Mouse (Mus musculus) kidney, embryonic 16.5 days (tissue): Measurements from ENCODE around the gene Ctu2. TPM values are rescaled to one million over a fixed set of nuclear protein-coding genes. Genes with fewer than 3 reads are reported as not detected.
A peak's percentile ranks its signal among the peaks of the same experiment; 100 is the strongest.

ENCODE experiments used
- ATAC-seq: fragments of 200-750 bp; cut with Nextera tagmentation; 2 replicates; pipeline ENCODE4 v1.8.0; 2017; ENCODE audit warnings: moderate TSS enrichment; ENCODE audit not compliant: low FRiP score, low TSS enrichment
- H3K27ac ChIP-seq: fragments of 300-500 bp; sonication (generic); 2 replicates; pipeline ENCODE4 v1.5.1; 2014; ENCODE audit warnings: low read length
- H3K27me3 ChIP-seq: fragments of 300-500 bp; sonication (generic); 2 replicates; pipeline ENCODE4 v1.6.1; 2014; ENCODE audit warnings: low read length, control low read depth, mixed read lengths; ENCODE audit not compliant: insufficient read depth
- H3K36me3 ChIP-seq: fragments of 300-500 bp; sonication (generic); 2 replicates; pipeline ENCODE4 v1.6.1; 2014; ENCODE audit warnings: low read length, control low read depth, mixed read lengths; ENCODE audit not compliant: insufficient read depth
- H3K4me1 ChIP-seq: fragments of 300-500 bp; sonication (generic); 2 replicates; pipeline ENCODE4 v1.6.1; 2014; ENCODE audit warnings: low read length, control low read depth, mixed read lengths; ENCODE audit not compliant: insufficient read depth
- H3K4me2 ChIP-seq: fragments of 300-500 bp; sonication (generic); replicated peaks from 2 replicates; pipeline ENCODE4 v1.6.1; 2014; ENCODE audit warnings: low read depth, low read length
- H3K4me3 ChIP-seq: fragments of 300-500 bp; sonication (generic); 2 replicates; pipeline ENCODE4 v1.5.1; 2014; ENCODE audit warnings: mild to moderate bottlenecking, low read length
- H3K9ac ChIP-seq: fragments of 300-500 bp; sonication (generic); replicated peaks from 2 replicates; pipeline ENCODE4 v1.6.1; 2014; ENCODE audit warnings: low read length
- H3K9me3 ChIP-seq: fragments of 300-500 bp; sonication (generic); 2 replicates; pipeline ENCODE4 v1.6.1; 2016; ENCODE audit warnings: low read length, control low read depth
- WGBS: fragments of 180-500 bp; shearing (Covaris S2); extraction: QIAGEN DNeasy Blood & Tissue Kit; methylation state at CpG from one replicate; pipeline ENCODE4 v1.1.7; 2014; 5-methylcytosine and 5-hydroxymethylcytosine counted together
- polyA plus RNA-seq: library from polyadenylated mRNA; unstranded; fragments of >200 nt; fragmentation: Nextera tagmentation; extraction: Ambion mirVana; gene quantifications from 2 replicates; pipeline ENCODE4 v1.2.1, GENCODE M21; 2015

The Ctu2 gene
- polyA plus RNA-seq, 1 experiment from 2014 or later = 46.5 TPM

GRCm38 (mm10) chr8:122460524-122461472, 15.1 kb upstream of the Ctu2 start, which contains the start of gene Snai3:
Snai3 (minus strand) TSS chr8:122460733.
- Histone ChIP-seq H3K27me3 (peaks cover 55% of the 10 kb centered on the region), H3K36me3 (no peaks in the 10 kb centered on the region; the same call in 1 of the 2 replicates), H3K9me3 (no peaks in the 10 kb centered on the region; the same call in 1 of the 2 replicates), H3K4me1 (peaks cover 14% of the 10 kb centered on the region), H3K27ac (no peak within 1 kb of the TSS), H3K9ac (peak within 1 kb of the TSS; percentile 53), H3K4me2 (peak within 1 kb of the TSS; percentile 58), H3K4me3 (peak within 1 kb of the TSS; percentile 38)
- WGBS = 1% methylated on average over 54 of the region's 56 CpGs
- peak; percentile 92 for ATAC-seq

DNA sequence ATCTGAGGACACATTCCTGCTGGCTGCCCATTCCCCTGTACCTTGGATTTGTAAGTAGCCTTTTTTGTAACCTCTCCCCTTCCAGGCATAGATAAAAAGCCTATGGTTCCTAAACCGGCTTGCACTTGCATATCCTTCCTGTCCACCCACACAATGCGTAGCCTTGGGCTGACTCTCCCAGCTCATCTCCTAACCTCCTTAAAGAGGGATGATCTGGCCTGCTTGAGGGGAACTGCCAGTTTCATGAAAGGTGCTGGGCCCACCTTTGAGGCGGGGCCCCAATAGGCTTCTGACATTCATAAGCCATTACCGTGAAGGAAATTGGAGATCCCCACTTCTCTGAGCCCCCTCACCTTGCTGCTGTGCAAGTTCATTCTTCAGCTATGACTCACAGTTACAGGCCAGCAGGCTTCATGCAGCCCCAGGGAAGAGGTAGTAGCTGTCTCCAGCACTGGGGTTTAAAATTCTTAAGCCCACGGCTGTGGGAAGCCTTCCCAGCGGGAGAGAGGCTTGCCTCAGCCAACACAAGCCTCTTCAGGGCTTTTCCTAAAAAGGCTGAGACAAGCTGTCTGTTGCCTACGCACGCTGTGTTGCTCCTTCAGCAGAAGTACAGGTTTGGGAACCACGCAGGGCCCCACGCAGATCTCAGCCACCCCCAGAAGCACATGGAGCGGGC, 14.3 kb upstream of the Ctu2 start:
- Histone ChIP-seq H3K9ac (no peak overlapping the region), H3K36me3 (peaks cover 2% of the 10 kb centered on the region), H3K4me2 (no peak overlapping the region), H3K4me3 (no peak overlapping the region), H3K27ac (no peak overlapping the region), H3K9me3 (no peaks in the 10 kb centered on the region; the same call in 1 of the 2 replicates), H3K27me3 (peaks cover 55% of the 10 kb centered on the region), H3K4me1 (peaks cover 14% of the 10 kb centered on the region)
- no peak for ATAC-seq
- WGBS = 65% methylated on average over 11 of the region's 11 CpGs

GRCm38 (mm10) chr8:122462510-122462909, 13.4 kb upstream of the Ctu2 start:
- peaks cover 14% of the 10 kb centered on the region for H3K4me1 ChIP-seq
- peaks cover 6% of the 10 kb centered on the region for H3K36me3 ChIP-seq
- 68% methylated on average over 8 of the region's 8 CpGs for WGBS
- no peak overlapping the region for H3K4me3 ChIP-seq
- H3K9ac ChIP-seq = no peak overlapping the region
- no peak overlapping the region for H3K27ac ChIP-seq
- H3K9me3 ChIP-seq = no peaks in the 10 kb centered on the region; the same call in 1 of the 2 replicates
- no peak for ATAC-seq
- no peak overlapping the region for H3K4me2 ChIP-seq
- H3K27me3 ChIP-seq = peaks cover 53% of the 10 kb centered on the region

DNA sequence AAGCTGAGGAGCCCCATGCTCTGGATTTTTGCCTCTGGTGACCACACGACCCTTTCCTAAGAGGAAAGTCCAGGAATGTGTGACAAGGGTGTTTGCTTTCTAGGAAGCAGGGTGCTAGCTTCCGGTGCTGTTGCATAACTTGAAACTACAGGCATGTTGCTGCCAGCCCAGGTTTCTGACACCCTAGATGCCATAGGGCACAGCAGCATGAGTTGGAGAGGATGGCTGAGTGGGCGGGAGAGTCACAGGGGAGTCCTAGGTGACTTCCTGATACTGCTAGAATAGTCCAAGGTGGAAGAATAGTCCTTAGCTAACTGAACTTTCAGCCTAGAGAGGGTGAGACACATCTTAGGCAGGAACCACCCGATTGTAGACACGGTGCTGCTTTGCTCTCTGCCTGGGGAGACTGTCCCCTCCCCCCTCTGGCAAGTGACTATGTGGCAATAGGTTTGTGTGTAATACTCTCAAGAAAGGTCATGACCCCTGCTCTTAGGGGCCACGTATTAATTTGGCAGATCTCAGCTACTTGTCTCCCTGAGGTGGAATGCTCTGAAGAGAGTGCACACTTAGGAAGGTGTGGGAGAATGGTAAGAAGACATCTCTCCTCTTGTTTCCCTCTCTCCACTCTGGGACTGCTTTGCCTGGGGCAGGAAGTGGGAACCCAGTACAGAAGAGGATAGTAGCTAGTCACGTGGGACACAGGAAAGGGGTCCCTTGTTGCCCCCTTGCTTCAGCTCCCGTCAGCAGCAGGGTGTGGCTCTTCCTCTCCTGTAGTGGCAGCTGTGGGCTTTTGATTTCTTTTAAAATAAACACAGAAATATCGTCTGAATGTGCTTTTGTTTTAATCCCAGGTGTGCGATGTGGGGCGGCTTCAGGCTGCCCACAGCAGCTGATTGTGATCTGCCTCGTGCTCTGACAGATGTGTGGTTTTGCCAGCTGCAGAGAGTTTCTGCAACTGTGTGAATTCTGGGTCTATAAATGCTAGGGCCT, 12.0 kb upstream of the Ctu2 start:
- no peak for ATAC-seq
- no peak overlapping the region for H3K4me2 ChIP-seq
- no peak overlapping the region for H3K27ac ChIP-seq
- H3K4me3 ChIP-seq = no peak overlapping the region
- peaks cover 14% of the 10 kb centered on the region for H3K36me3 ChIP-seq
- WGBS = 58% methylated on average over 12 of the region's 12 CpGs
- no peak overlapping the region for H3K9ac ChIP-seq
- H3K4me1 ChIP-seq = peaks cover 14% of the 10 kb centered on the region
- H3K27me3 ChIP-seq = peaks cover 41% of the 10 kb centered on the region
- no peaks in the 10 kb centered on the region; the same call in 1 of the 2 replicates for H3K9me3 ChIP-seq

DNA sequence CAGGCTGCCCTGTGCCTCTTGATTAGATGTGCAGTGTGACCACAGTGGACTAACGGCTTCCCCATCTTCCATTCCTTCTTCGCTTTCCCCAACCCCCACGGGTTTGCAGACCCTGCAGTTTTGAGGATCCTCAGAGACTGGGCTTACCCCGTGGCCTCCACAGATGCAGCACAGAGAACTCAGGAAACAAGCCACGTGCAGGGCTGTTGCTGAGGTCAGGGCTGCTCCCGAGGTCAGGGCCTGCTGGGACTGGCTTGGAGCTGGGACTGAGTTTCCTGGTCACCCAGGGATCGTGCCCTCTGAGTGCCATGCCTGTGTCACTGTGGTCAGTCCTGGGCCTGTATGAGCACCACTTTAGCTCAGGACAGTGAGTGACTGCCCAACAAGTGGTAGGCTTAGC, 11.0 kb upstream of the Ctu2 start:
- Histone ChIP-seq H3K27ac (no peak overlapping the region), H3K4me2 (no peak overlapping the region), H3K36me3 (peaks cover 14% of the 10 kb centered on the region), H3K9me3 (no peaks in the 10 kb centered on the region; the same call in 1 of the 2 replicates), H3K9ac (no peak overlapping the region), H3K4me1 (peaks cover 12% of the 10 kb centered on the region), H3K27me3 (peaks cover 31% of the 10 kb centered on the region), H3K4me3 (no peak overlapping the region)
- no peak for ATAC-seq
- WGBS = 61% methylated on average over 7 of the region's 7 CpGs

DNA sequence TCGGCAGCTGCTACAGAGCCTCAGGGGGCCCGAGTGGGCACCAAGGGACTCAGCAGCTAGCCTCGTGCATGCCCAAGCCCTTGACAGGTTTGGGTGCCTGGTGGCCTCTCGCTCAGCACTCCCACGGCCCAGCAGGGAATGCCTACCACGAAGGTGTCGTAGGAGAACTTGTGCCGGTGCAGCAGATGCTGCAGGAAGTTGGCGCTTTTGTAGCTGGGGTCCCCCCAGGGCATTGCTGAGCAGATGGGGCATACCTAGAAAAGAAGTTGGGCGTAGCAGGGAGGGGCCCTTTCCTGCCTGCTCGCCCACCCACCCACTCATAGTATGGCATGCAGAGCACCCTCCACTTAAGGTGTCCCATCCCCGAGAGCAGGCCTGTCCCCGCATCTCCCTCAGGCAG, 8.1 kb upstream of the Ctu2 start:
- no peak for ATAC-seq
- Histone ChIP-seq H3K36me3 (peaks cover 14% of the 10 kb centered on the region), H3K4me1 (no peaks in the 10 kb centered on the region), H3K4me2 (no peak overlapping the region), H3K9me3 (no peaks in the 10 kb centered on the region; the same call in 1 of the 2 replicates), H3K27ac (no peak overlapping the region), H3K27me3 (peaks cover 5% of the 10 kb centered on the region; the same call in 1 of the 2 replicates), H3K9ac (no peak overlapping the region), H3K4me3 (no peak overlapping the region)
- 88% methylated on average over 13 of the region's 13 CpGs for WGBS

GRCm38 (mm10) chr8:122469407-122469806, 6.5 kb upstream of the Ctu2 start:
- no peak for ATAC-seq
- 69% methylated on average over 6 of the region's 6 CpGs for WGBS
- Histone ChIP-seq H3K9me3 (no peaks in the 10 kb centered on the region; the same call in 1 of the 2 replicates), H3K36me3 (peaks cover 22% of the 10 kb centered on the region), H3K4me1 (peaks cover 2% of the 10 kb centered on the region), H3K4me3 (no peak overlapping the region), H3K27ac (no peak overlapping the region), H3K27me3 (no peaks in the 10 kb centered on the region), H3K9ac (no peak overlapping the region), H3K4me2 (no peak overlapping the region)

- no peaks in the 10 kb centered on the region for H3K9me3 ChIP-seq
- no peaks in the 10 kb centered on the region for H3K27me3 ChIP-seq
- H3K36me3 ChIP-seq = peaks cover 22% of the 10 kb centered on the region
- H3K4me3 ChIP-seq = no peak overlapping the region
- 84% methylated on average over 10 of the region's 10 CpGs for WGBS
- H3K9ac ChIP-seq = no peak overlapping the region
- no peak for ATAC-seq
- H3K27ac ChIP-seq = no peak overlapping the region
- H3K4me2 ChIP-seq = no peak overlapping the region
- peaks cover 7% of the 10 kb centered on the region for H3K4me1 ChIP-seq
Measured at GRCm38 (mm10) chr8:122469965-122470364, 6.0 kb upstream of the Ctu2 start.

GRCm38 (mm10) chr8:122470691-122471090, 5.3 kb upstream of the Ctu2 start:
- Histone ChIP-seq H3K27me3 (no peaks in the 10 kb centered on the region), H3K36me3 (peaks cover 22% of the 10 kb centered on the region), H3K4me1 (peaks cover 10% of the 10 kb centered on the region), H3K4me2 (no peak overlapping the region), H3K4me3 (no peak overlapping the region), H3K9ac (no peak overlapping the region), H3K9me3 (no peaks in the 10 kb centered on the region), H3K27ac (no peak overlapping the region)
- 87% methylated on average over 5 of the region's 5 CpGs for WGBS
- ATAC-seq = no peak
